Mouse (Mus musculus) olfactory bulb, adult 2 months (tissue): ENCODE measurements around the gene Eya2. TPM values are rescaled to one million over a fixed set of nuclear protein-coding genes. Genes with fewer than 3 reads are reported as not detected.

Source experiments
- H3K27ac ChIP-seq: fragments of 200-500 bp; 2 replicates; pipeline ENCODE4 v1.5.1; 2012; ENCODE audit warnings: low read depth, low read length; ENCODE audit not compliant: insufficient read depth
- H3K4me1 ChIP-seq: fragments of 200-500 bp; 2 replicates; pipeline ENCODE4 v1.6.1; 2012; ENCODE audit warnings: low read length; ENCODE audit not compliant: control insufficient read depth, insufficient read depth
- H3K4me3 ChIP-seq: fragments of 200-500 bp; 2 replicates; pipeline ENCODE4 v1.5.1; 2012; ENCODE audit warnings: mild to moderate bottlenecking, low read depth, low read length, moderate library complexity; ENCODE audit not compliant: insufficient read depth
- CTCF ChIP-seq: fragments of 200-500 bp; IDR thresholded peaks from 2 replicates; pipeline ENCODE4 v1.5.1; 2012; ENCODE audit warnings: low read depth, mild to moderate bottlenecking, low read length, moderate library complexity; ENCODE audit not compliant: insufficient read depth
- POLR2A ChIP-seq: fragments of 200-500 bp; IDR thresholded peaks from 2 replicates; pipeline ENCODE4 v1.6.1; 2012; ENCODE audit warnings: mild to moderate bottlenecking, low read depth, low read length, moderate library complexity; ENCODE audit not compliant: insufficient read depth
- WGBS: fragments of 180-500 bp; shearing (Covaris S2); methylation state at CpG from one replicate; pipeline ENCODE4 v1.1.7; 2018; 5-methylcytosine and 5-hydroxymethylcytosine counted together
- polyA plus RNA-seq: library from polyadenylated mRNA; stranded (reverse); fragments of >200 nt; gene quantifications from 2 replicates; pipeline ENCODE4 v1.2.4, GENCODE M21; 2012; ENCODE audit warnings: low replicate concordance; ENCODE audit not compliant: missing spikeins, insufficient read depth, insufficient read length

The Eya2 gene
- polyA plus RNA-seq, 1 experiment = not detected

- TF ChIP-seq CTCF (no peak), POLR2A (no peak)
- peaks cover 14% of the 10 kb centered on the region for H3K4me1 ChIP-seq
- H3K4me3 ChIP-seq = no peak overlapping the region
- H3K27ac ChIP-seq = no peak overlapping the region
- 32% methylated on average over 11 of the region's 11 CpGs for WGBS
Observed at GRCm38 (mm10) chr2:165768805-165769358, 174.1 kb downstream of the Eya2 start.

- Histone ChIP-seq H3K4me3 (no peak overlapping the region), H3K4me1 (peaks cover 14% of the 10 kb centered on the region), H3K27ac (no peak overlapping the region)
- TF ChIP-seq POLR2A (no peak), CTCF (no peak)
- 28% methylated on average over 10 of the region's 10 CpGs for WGBS
Observed at GRCm38 (mm10) chr2:165769375-165769948, 174.6 kb downstream of the Eya2 start.

- WGBS = 12% methylated on average over 6 of the region's 6 CpGs
- H3K4me3 ChIP-seq = no peak overlapping the region
- no peak overlapping the region for H3K27ac ChIP-seq
- H3K4me1 ChIP-seq = peaks cover 6% of the 10 kb centered on the region
- TF ChIP-seq CTCF = 0 out of 2 replicates have a peak, but pooled peaks have one; percentile 37
- no peak for TF ChIP-seq POLR2A
Observed at GRCm38 (mm10) chr2:165778927-165779326, 184.1 kb downstream of the Eya2 start.

GRCm38 (mm10) chr2:165782324-165782723, 187.5 kb downstream of the Eya2 start:
- Histone ChIP-seq H3K4me1 (peaks cover 6% of the 10 kb centered on the region), H3K4me3 (no peak overlapping the region), H3K27ac (0 out of 2 replicates have a peak overlapping the region, but pooled peaks have one; percentile 5)
- TF ChIP-seq CTCF = peak; percentile 97
- TF ChIP-seq POLR2A = no peak
- 22% methylated on average over 5 of the region's 5 CpGs for WGBS

- Histone ChIP-seq H3K27ac (no peak overlapping the region), H3K4me1 (peaks cover 15% of the 10 kb centered on the region), H3K4me3 (no peak overlapping the region)
- TF ChIP-seq CTCF = no peak
- TF ChIP-seq POLR2A = no peak
- 86% methylated on average over 20 of the region's 20 CpGs for WGBS
Observed at GRCm38 (mm10) chr2:165785312-165786036, 190.6 kb downstream of the Eya2 start.

GRCm38 (mm10) chr2:165786467-165786866, 191.6 kb downstream of the Eya2 start:
- H3K4me1 ChIP-seq = peaks cover 15% of the 10 kb centered on the region
- H3K27ac ChIP-seq = no peak overlapping the region
- no peak for TF ChIP-seq POLR2A
- TF ChIP-seq CTCF = no peak
- WGBS = 50% methylated on average over 1 of the region's 1 CpGs
- H3K4me3 ChIP-seq = no peak overlapping the region

GRCm38 (mm10) chr2:165788005-165788404, 193.2 kb downstream of the Eya2 start:
- Histone ChIP-seq H3K4me3 (no peak overlapping the region), H3K27ac (0 out of 2 replicates have a peak overlapping the region, but pooled peaks have one; percentile 1), H3K4me1 (peaks cover 9% of the 10 kb centered on the region)
- no peak for TF ChIP-seq POLR2A
- TF ChIP-seq CTCF = no peak
- WGBS = 38% methylated on average over 11 of the region's 11 CpGs

- 95% methylated on average over 9 of the region's 9 CpGs for WGBS
Observed at GRCm38 (mm10) chr2:165788796-165789195, 194.0 kb downstream of the Eya2 start.

GRCm38 (mm10) chr2:165789667-165790066, 194.8 kb downstream of the Eya2 start:
- H3K4me1 ChIP-seq = peaks cover 9% of the 10 kb centered on the region
- no peak overlapping the region for H3K4me3 ChIP-seq
- TF ChIP-seq POLR2A (no peak), CTCF (no peak)
- H3K27ac ChIP-seq = no peak overlapping the region
- WGBS = 92% methylated on average over 3 of the region's 3 CpGs

More at GRCm38 (mm10) chr2:165788796-165789195, 194.0 kb downstream of the Eya2 start:
- Histone ChIP-seq H3K27ac (no peak overlapping the region), H3K4me1 (peaks cover 9% of the 10 kb centered on the region), H3K4me3 (no peak overlapping the region)
- TF ChIP-seq CTCF (no peak), POLR2A (no peak)
